Mouse (Mus musculus) ES-CJ7 (cell line): ENCODE measurements around the gene Vps25.

Source experiments
- DNase-seq: peaks from one replicate; pipeline ENCODE4 v3.0.0; 2011; ENCODE audit warnings: low read depth, low spot score

The Vps25 gene

DNA sequence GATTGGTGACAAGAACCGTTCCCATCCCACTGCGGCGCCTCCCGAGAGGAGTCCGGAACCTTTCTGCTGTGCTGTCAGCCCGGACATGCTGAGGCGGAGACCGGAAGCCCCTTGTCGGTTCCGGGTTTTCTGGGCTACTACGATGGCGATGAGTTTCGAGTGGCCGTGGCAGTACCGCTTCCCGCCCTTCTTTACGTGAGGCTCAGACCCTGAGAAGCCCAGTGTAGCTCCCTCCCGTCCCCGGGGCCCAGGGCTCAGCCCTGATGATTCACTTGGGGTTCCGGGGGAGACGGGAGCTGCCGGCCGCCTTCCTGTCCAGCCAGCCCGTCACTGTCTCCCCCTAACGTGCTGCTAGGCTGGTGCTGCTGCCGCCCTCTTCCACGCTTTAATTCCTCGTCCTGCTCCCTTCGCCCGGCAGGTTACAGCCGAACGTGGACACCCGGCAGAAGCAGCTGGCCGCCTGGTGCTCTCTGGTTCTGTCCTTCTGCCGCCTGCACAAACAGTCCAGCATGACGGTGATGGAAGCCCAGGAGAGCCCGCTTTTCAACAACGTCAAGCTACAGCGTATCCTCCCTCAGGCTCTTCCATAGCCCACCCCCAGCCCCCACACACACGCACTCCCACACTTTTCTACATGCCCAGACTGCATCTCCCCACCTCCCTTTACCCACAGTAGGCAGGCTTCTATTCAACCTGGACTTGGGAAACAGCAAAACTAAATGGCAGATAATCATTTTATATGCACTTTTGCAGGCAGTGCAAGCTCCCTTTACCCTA, at the start of gene Vps25:
Gene Vps25, plus strand, starts transcription at position 95 of the 777 bp plus-strand sequence.
- peak; percentile 87 for DNase-seq

DNA sequence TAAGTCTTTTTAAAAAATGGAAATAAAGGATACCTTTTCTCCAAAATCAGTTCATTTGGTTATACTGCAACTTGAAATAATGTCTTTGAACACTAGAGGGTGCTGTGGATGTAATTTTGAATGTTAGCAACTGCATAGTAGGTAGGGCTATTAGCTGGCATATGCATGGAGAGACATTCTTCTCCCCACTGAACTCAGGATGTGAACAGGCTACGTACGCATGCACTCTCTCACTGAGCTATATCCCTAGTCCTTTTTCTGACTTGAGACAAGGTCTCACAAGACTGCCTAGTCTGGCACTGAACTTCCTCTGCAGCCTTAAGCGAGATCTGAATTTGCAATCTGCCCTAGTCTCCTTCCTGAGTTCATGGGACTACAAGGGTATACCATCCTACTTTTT, 41.5 kb upstream of the Vps25 start:
- DNase-seq: peak; percentile 73

DNA sequence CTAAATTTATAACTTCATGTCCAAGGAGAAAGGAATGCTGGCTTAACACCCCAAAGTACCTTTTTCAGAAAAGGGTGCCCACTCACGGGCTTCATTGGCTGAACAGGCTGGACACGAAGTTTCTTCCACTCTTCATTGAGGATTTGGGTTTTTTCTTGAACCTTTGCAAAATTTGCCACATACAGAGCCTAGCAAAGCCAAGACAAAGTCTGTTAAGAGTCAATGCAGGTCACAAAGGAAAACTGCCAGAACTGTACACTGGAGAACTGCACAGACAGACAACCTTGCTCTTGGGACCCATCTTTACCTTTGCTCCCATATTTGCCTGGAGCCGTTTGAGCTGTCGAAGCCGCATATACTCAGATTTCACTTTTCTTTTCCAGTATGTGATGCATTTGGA, 36.6 kb upstream of the Vps25 start:
- DNase-seq: no peak

DNA sequence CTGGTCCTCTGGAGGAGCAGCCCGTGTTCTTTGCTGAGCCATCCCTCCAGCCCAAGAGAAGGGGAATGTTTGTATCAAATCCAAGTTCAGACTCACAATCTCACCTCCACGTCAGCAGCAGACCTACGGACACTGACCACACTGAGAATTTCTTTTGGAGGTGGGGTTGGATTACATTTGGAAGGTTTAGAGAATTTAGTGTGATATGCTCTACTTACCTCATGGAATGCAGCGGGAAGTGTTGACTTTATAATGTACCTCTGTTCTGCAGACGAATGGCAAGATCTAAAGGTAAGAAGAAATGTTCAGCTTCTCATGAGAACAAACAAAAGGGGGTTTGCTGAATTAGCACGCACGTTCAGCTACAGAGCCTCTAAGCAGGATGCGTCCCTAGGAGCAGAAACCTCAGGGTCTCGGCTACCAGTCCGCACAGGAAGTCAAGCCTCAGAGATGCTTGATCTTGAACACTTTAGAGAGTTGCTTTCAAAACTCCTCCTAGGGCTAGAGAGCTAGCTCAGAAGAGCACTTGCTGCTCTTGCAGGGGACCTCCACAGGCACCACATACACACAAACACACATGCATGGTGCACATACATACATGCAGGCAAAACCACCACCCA, 35.0 kb upstream of the Vps25 start:
- DNase-seq: no peak

DNA sequence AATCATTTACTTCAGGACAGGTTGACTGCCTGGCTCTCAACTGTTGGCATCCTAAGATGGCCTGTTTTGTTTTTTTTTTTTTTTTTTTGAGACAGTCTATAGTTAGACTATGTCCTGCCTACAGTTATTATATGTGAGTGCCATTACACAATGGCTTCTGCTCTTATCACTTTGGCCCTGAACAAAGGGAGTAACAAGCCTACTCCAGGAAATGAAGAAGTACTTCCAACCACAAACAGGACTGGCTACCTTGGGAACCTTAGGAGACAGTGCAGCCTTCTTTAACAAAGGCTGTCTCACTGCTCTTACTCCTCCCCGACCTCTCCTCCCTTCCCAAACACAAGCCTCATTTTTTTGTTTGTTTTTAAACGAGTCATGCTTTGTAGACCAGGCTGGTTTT, 32.7 kb upstream of the Vps25 start:
- DNase-seq: no peak

DNA sequence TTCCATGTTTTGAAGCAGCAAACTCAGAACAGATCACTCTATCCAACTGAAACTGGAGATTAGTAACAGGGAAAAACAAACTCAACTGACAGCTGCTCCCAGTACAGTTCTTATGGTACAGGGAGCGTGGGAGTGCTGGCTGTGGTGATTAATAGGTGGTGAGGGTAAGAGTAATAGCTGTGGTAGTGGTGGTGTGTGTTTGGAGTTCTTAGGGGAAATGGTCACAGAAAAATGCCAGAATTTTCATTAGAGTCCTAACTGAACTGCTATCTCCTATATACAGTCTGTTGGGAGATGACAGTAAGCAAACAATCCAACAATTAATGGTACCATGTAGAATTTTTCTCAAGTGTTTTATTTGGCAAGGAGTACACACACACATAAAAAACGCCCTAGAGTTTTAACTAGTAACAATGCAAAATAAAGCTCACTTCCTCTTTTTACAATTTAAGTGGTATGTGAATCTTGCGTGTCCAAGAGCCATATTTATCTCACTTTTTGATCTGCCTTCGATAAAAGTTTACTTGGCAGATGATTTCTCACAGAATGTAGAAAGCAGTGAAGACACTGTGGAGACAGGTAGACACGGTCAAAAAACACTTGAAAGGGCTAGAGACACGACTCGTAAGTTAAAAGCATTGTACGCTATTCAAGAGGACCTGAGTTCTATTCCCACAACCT, 32.1 kb upstream of the Vps25 start:
- DNase-seq: no peak

DNA sequence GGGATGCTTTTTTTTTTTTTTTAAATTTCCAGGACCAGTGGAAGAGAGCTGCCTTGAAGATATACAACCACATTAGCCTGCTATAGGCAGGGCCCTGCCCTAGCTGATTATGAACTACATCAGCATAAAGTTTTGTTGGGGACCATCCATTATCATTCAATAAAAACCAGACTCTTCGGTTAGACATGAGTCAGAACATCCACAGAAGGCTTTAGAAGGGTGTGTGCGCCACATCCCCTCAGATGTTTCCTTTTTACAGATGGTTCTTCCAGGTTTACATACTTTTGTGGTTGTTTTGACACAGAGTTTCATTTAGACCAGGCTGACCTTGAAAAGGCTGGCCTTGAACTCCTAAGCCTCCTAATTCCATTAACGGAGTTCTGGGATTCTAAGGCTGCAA, 29.2 kb upstream of the Vps25 start:
- DNase-seq: no peak

DNA sequence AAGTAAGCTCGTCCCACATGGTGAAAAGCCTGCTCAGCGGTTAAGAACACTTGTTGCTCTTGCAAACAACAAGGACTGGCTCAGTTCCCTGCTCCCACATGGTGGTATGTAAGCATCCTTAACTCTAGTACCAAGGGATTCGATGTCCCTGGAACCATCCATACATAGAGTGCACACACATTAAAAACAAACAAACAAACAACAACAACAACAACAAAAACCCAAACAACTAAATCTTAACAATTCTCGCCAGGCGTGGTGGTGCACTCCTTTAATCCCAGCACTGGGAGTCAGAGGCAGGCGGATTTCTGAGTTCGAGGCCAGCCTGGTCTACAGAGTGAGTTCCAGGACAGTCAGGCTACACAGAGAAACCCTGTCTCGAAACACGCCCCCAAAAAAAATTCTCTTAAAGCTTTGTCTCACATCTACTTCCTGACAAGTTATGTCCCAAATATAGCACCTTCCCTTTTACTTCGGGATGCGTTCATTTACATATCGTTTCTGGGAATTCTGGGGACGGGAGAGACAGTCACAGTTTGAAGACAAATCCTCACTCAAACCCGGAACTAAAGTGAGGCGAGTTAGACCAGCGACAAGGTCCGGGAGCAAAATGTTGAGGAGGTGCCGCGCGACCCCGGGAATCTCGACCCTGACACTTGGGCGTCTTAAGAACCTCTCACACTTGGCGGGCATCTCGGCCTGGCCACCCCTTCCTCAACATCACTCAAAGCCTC, 28.0 kb upstream of the Vps25 start:
- DNase-seq: peak; percentile 56

DNA sequence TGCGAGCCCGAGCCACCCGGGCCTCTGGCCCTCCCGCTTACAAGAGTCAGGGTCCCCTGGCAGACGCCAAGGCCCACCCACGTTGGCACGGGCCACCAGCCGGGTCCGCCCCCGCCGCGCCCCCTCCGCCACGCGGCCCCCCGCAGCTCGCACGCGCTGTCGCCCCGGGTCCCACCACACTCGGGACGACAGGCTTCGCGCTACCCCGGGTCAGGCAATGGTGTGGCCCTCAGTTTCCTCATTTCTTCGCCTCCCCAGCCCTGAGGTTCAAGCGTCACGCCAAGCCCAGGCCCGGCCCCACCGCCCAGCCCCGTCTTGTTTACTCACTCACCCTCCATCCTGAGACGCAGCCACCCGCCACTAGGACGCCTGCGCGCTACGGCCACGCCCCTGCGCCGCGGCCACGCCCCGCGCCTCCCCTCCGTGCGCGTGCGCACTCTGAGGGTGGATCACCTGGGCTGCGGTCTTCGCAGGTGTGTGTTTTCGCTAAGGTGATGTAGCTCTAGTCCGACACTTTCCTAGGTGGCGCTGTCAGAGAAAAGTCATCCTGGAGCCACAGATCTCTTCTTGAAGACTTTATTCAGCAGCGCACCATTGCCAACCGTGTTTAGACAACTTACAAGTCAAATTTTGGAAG, 27.3 kb upstream of the Vps25 start, which contains the start of gene Ezh1:
Gene Ezh1, minus strand, starts transcription at position 399 of the 637 bp plus-strand sequence.
- DNase-seq: peak; percentile 96

DNA sequence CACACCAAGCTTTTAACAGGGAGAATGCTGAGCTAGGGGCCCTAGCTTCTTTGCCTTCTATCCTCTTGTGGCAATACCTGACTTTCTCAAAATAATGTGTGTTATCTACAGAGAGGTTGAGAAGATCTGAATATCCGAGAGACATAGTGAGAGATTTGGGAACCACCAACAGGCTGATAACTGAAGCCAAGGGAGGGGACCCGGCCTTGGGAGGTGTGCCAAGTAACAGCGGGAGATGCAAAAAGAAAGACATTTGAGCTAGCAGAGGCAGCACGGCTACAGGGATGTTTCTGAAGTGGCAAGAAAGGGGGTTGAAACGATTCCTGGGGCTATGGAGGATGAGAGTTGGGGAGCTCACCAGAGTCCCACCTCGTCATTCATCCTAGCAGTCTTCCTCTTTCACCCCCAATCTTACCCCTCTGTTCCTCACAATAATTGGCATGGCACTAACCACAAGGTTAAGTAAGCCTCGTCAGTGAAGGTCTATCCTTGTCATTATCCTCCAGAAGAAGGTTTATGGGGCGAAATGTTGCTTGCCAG, 24.1 kb upstream of the Vps25 start:
- DNase-seq: no peak

DNA sequence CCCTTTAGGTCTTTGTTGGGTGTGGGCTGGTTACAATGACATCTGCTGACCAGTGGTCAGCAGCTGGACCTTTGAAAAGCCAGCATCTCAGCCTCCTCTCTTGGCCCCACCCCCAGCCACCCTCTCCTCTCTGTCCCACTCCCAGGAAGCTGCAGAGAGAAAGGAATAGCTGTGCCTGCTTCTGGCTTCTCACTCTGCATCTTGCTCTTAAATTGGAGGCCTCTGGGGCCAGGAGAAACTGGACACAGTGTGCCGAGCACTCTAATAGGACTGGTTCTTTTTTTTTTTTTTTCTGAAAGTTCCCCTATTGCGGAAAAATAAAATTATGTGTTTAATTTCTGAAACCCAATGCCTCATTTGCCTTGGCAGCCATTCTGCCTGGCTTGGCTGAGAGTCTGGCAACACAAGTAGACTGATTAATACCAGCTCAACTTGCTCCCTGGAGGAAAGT, 23.4 kb upstream of the Vps25 start:
- DNase-seq: no peak

DNA sequence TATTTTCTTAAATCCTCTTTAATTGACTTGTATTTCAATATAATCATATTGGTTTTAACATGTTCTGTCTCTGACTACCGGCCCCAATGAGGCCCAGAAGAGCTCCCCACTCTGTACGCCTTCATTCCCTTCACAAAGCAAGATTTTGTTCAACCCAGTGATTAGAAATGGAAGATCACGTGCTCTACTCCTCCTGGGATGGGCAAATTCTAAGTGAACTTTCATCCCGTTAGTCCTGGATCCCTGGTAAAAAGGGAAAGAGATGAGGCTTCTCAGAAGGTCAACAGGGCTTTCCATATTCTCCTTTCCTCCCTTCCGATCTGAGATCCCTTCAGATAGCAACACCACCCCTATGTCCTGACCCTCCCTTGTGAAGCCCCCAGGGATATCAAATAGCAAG, 23.0 kb upstream of the Vps25 start:
- DNase-seq: no peak

DNA sequence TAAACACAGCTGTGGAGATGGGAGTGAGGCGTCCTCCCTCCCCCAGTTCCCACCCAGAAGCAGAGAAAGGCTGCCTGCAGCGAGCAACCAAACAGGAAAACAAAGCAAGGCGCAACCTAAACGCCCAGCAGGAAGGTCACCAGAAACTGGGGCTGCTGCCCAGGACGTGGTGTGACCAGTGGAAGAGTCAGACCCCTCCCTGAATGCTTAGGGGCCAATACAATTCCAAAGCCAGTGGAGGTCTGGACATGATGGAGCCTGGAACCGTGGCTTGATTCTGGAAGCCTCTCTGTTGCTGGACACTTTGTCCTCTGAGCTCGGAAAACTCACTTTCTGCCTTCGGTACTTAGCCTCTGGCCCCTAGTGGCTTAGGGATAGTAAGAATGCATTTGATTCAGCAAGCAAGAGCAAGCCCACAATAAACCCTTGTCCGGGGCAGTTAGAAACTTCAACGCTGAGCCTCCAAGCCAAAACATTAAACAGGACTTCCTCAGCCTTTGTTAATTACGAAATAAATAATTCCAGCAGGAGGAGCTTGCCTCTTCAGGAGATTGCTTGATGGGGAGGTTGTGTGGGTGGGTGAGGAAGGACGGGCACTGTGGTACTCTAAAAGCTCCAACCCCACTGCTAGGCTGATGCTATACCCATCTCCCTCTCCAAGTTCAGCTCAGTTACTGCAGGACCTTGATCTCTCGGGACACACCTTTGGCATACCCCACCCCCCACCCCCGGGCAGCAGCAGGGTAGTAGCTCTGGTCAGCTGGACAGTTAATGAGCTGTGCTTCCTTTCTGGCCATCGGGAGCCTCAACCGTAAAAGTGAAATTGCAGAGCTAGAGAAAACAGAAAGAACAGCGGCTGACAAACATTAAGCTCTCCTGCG, 22.3 kb upstream of the Vps25 start:
- no peak for DNase-seq

DNA sequence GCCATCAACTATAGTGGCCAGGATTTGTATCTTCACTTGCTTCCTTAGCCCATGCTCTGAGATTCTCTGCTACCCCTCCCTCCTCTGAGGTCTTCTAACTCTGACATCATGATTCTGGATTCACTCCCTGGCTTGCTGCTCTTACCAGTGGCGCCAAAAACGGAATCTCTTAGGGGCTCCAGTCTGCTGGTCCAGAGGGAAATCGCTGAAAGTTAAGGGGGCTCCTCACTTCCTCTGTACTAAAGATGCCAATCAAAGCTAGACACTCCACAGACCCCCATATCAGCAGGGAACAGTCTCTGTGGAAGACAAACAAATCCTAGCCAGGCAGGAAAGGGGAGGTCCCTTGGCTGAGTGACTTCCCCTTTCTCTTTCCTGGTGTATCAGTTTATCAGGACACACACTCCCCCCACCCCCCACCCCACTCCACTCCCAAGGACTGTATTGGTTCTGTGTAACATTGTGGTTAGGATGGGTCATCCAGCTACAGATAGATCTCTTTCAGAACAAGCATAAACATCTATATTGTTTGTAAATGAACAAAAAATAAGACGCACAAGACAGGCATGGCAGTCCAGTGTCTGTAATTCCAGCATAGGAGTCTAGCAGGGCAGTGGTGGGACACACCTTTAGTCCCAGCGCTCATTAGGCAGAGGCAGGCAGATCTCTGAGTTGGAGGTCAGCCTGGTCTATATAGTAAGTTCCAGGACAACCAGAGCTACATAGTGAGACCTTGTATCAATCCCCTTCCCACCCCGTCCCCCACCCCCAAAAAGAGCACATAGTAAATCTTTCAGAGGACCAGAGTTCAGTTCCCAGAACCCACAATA, 21.3 kb upstream of the Vps25 start:
- no peak for DNase-seq

DNA sequence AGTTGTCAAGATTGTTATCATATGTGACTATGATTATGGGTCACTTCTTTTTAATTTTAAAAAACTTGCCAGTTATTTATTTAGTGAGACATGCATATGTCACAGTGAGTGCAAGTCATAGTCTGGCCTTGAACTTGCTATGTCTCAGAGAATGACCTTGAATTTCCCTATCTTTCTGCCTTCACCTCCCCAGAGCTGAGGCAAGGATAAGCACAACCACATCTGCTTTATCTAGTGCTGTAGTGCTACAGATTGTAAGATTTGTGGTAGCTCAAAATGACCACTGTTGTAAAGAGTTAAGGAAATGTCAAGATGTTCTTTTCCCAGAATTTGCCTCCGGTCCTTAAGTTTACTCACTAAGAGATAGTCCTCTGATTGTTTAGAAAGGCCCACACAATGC, 20.3 kb upstream of the Vps25 start:
- no peak for DNase-seq

DNA sequence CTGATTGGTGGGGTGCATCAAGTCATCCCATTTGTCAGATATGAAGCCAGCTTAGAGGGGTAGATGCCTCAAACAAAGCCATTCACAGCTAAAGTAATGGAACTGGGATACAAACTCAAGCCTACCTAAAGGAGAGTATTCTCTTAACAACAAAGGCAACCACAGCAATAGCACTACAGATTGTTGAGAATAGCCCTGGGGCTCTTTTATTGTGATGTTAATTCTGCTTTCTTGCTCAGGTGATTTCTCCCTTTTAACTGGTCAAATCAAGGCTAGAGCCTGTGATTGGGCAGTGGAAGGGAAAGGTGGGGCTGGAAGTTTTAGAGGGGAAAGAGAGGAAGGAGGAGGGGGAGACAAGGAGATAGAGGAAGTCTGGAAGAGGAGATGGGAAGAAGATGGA, 19.4 kb upstream of the Vps25 start:
- peak; percentile 94 for DNase-seq

DNA sequence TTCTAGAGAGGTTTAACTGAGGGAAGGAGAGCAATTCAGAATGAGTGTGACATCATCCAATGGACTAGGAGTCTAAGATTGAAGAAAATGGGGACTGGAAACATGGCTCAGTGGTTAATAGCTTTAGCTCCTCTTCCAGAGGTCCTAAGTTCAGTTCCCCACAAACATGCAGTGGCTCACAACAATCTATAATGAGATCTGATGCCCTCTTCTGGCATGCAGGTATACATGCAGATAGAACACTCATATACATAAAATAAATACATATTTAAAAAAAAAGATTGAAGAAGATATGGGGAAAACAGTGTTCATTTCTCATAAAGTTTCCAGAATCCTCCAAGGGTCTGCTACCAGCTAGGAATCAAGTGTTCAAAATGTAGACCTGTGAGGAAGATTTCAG, 18.1 kb upstream of the Vps25 start:
- DNase-seq: no peak

DNA sequence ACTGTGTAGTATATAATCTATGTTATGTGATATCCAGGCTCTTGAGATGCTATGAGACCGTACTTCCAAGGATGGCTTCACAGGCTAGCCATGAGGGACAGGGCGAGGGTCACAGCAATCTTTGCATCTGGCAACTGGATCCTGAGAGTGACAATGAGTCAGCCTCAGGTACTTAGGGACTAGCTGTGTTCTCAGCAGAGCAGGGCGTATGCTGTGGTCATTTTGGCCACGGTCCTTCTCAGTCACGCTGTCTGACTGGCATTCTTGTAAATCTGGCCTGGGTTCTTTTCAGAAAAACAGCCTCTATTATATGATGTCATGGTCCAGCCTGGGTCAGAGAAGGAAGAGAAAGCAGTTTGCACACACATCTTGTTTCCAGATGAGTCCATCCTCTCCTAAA, 16.7 kb upstream of the Vps25 start:
- no peak for DNase-seq

DNA sequence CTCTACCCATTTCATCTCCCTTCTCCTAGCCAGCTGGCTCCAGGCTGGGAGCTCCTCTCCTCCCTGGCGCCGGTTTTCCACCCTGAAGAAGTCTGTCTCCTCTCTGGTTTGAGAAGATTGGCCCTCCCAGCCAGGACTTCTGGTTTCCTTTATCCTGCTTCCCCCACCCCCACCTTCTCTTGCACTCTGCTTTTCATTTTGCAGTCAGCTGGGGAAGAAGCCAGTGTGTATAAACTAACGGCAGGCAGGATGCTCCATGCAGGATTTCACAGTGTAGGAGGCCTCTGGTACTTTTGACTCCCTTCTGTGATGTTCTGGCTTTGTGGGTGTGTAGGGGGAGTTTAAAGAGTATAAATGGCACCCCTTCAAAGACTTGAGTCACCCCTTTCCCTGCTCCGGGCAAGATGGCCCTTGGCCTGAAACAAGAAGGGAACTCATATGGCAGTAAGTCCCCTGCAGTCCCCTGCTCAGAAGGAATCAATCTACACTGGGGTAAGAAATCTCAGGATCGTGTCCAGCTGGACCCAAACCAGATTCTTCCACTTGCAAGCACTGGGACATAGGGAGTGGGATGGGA, 15.3 kb upstream of the Vps25 start:
- DNase-seq: no peak
